Mouse (Mus musculus): ENCODE measurements at regions not wholly inside any gene's neighbourhood (a gene's known extent, or its start where the extent isn't known, plus 50 kb on each side); places are given as distances from the start of the nearest gene placed in this dataset.
A peak's percentile ranks its signal among the peaks of the same experiment; 100 is the strongest.

- peak in 1 of 2 experiments; percentile 7 for DNase-seq
Observed at GRCm38 (mm10) chr10:24444572-24444971, 150.7 kb upstream of the Ccn2 start.

- DNase-seq, result no peak
Observed at GRCm38 (mm10) chr10:24445036-24445435, 150.2 kb upstream of the Ccn2 start.

- DNase-seq, result no peak
Observed at GRCm38 (mm10) chr10:24446168-24446567, 149.1 kb upstream of the Ccn2 start.

DNA sequence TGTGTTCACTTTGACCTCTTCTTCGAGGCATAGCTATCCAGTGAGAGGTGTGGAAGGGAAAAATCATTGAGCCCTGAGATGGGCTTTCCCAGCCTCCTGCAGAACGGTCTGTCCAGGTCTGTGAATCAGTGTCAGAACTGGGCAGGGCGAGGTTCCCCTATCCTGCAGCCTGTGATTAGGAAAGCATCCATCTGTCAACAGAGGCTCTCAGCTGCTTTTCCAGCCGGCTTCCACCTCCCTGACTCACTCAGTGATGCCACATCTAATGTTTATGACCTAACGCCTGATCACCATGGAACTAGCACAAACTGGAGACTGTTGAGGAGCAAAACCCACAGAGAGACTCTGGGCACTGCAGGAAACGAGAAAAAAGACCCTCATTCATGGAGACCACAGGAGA lies 148.1 kb upstream of the Ccn2 start:
- DNase-seq, result peak in 1 of 2 experiments; percentile 4

- DNase-seq, result peak; percentile 33 to 61
Observed at GRCm38 (mm10) chr10:24448001-24448561, 147.2 kb upstream of the Ccn2 start.

- no peak for DNase-seq
Observed at GRCm38 (mm10) chr10:24453507-24453906, 141.7 kb upstream of the Ccn2 start.

DNA sequence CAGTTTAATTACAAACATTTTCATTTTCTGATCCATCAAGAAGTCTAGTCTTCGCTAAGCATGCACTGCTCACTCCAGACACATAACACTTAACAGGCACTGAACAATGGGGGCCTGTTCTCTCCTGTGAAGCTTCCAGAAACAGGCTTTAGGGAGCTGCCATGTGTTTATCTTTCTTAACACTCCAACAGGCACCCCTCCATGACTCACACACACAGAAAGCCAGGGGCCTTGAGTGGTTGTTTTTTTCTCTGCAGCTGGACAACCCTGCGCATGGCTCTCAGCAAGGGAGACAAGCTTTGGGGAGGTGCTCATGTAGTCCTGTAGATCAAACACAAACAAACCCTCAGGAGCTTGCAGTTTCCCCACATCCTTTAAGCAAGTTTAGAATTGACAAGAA lies 136.6 kb upstream of the Ccn2 start:
- no peak for DNase-seq

DNA sequence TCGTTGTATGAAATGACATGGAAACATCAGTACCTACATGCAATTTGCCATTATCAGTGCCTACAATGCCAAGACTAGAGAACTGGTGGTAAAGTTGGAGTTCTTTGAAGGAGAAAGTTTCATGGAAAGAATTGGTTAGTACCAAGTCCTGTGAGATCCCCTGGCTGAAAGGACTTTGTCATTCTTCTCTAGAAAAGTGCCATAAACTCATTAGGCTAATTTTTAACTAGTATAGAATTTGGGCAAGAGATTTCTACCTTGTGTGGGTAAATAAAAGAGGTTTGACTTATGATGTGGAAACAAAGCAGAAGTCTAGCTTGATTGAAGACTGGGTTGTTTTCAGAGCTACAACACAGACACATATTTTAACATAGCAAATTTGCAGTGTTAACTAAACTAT lies 131.4 kb upstream of the Ccn2 start:
- DNase-seq, result no peak

DNA sequence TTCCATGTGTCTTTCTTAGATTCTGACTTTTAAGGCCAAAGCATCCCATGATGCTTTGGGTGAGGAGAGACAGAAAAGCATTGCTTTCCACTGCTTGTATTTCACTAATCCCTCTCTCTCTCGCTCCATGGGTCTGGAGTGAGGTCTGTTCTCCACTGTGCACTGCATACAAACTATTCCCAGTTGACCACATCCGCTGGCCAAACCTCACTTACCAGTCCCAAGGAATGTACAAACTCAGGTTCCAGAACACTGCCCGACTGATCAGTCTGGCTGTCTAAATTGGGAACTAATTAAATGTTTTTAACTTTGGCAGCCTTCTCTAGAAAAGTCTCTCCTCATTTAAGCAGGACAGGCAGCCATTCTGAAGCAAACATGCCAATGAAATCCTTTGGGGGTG lies 130.9 kb upstream of the Ccn2 start:
- DNase-seq, result no peak

DNA sequence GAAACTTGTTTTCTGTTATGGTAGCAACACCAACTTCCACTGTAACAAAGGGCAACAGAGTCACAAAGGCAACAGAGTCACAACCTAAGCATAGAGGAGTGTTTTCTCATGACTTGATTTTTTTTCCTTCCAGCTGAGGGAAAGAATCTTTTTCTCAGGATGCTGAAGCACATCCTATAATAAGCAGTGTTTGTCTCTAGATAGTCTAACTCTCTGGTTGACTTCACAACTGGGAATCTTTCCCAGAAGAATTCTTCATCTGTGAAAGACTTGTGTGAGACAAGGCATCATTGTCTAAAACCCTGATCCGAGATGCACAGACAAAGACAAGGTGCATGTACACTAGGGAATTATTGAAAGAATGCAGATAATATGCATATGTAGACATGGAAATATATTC lies 125.5 kb upstream of the Ccn2 start:
- DNase-seq, result no peak

GRCm38 (mm10) chr10:24471521-24471920 lies 123.7 kb upstream of the Ccn2 start:
- DNase-seq, result peak; percentile 25 to 36

DNA sequence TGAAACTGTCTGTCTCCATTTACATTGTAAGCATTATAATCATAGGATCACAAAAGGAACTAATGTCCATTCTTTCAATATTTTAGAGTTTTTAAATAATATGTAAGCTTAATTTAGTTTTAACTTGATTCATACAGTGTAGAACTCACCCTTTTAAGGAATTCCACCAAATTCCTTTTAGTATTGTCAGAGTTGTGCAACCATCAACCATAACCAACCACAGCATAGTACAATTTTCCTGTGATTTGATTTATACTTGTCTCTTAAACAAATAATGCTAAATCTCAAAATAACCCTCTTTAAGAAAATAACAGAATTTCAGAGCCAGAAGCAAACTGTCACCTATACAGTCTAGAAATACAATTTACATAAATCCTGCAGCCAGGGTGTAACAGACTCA lies 119.0 kb upstream of the Ccn2 start:
- no peak for DNase-seq

GRCm38 (mm10) chr10:24478535-24478934 lies 116.7 kb upstream of the Ccn2 start:
- DNase-seq, result no peak

- DNase-seq, result no peak
Observed at GRCm38 (mm10) chr10:24479148-24479547, 116.1 kb upstream of the Ccn2 start.

DNA sequence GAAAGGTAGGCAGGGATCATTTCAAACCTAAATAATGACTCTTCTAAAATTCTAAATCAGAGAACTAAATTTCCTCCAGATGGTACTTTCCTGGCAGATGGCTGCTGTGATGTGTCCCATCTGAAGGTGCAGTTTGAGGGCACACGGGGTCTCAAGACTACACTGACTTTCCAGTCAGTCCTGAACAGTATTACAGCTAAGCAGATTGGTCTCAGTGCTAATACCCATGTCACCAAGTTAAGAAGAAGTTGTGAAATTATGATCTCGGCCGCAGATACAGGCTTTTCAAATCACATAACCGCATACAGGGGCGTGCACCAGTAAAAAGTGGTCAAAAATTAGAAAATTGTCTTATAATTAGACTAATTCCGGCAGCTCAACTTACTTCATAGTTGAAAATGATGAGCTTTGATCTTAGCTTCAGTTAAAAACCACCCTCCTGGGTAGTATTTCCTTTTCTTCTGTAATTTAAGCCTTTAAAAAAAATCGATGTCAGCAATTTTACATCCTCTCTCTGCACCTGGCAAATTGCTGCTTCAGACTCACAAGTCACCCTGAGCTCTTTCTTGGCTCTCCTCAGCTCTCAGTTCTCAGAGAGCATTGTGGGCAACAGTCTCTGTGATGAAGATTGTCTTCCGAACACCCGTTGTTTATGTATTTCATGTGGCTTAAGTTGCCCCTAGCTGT lies 113.2 kb upstream of the Ccn2 start:
- DNase-seq, result no peak

- DNase-seq, result no peak
Observed at GRCm38 (mm10) chr10:24483053-24483452, 112.2 kb upstream of the Ccn2 start.

DNA sequence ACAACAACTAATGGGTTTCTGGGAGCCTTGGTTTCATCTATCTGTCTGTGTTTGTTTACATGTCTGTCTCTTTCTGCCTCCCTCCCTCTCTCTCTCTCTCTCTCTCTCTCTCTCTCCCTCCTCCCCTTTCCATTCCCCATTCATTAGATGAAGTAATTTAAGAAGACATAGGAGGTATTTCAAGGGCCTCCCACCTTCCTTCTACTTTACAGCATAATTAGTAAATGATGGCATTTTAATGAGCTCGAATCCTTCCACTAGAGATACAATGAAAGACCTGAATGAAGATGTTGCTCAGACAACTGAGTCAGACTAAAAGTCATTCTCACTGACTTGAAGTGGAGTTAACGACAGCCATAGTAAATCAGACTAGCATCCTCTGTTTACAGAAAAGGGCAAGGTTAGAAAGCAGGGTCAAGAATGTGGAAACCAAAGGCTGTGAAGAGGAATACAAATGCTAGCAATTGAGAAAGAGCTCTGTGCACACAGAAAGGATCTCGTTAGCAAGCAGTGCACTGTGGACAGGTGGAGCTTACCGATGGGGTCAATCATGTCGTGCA lies 111.1 kb upstream of the Ccn2 start:
- no peak for DNase-seq

GRCm38 (mm10) chr10:24485461-24485860 lies 109.8 kb upstream of the Ccn2 start:
- DNase-seq, result no peak

GRCm38 (mm10) chr10:24486224-24486623 lies 109.0 kb upstream of the Ccn2 start:
- no peak for DNase-seq

DNA sequence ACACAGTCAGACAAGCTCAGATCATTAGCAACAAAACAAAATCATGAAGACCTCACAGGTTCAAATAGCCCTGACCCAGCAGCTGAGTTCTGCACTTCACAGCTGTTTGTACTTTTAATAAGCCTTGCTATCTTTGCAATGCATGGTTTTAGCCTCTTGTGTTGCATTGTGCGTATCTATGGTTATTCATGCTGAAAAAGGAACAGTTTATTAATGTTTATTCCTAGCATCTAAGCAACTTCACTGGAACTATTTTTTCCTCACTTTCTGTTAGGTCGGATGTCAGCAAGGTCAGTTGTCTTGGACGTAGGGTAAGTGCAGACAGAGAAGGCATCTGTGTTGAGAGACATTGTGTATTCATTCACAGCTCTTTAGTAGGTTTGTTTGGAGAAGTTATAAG lies 107.3 kb upstream of the Ccn2 start:
- DNase-seq, result no peak

DNA sequence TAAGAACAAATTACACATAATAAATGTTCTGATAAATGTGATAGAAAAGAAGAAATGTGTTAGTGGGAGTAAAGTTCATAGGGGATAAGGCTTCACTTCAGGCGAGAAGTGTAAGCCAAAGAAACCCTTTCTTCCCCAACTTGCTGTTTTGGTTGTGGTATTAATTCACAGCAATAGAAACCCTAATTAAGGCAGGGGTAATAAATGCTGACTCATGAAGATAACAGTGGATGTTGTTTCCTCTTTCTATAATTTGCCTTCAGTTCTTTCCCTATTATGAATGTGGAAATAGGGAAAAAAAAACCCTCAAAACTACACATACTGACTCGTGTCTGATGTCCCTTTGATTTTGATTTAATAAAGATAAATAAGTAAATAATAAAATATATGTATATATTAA lies 104.8 kb upstream of the Ccn2 start:
- no peak for DNase-seq

GRCm38 (mm10) chr10:24491848-24492247 lies 103.4 kb upstream of the Ccn2 start:
- no peak for DNase-seq

DNA sequence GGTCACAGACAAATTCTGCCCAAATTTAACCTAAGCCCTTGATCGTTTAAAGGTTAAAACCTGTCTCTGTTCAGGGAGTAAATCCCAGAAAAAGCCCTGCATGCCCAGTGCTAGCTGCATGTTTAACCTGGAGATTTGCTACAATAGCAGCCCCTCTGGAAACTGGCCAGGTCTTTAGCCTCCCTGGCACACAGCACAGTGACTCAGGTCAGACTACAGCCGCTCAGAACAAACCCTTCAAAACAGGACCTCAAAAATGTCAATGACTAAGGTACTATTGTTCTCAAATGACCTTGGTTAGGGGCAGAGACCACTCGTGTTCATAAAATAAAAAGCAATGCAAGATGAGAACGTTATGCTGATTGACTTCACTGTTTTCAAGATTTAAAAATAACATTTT lies 101.8 kb upstream of the Ccn2 start:
- DNase-seq, result peak; percentile 68 to 69

DNA sequence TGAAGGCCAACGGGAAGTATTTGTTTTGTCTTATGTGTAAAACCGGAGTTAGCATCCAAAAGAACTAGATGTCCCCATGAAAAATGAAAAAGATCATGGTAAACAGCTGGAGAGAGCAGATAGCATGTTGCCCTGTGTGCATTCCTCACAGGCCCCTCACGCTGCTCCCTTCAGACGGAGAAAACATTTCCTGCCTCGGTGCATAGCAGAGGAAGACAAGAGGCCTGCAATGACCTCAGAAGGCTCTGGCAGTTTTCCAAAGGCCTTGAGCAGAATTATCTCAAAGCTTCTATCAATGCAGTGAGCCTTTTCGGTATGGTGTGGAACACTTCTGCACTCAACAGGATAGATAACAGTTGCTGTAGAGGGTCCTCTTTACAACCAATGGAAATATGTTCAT lies 101.3 kb upstream of the Ccn2 start:
- DNase-seq, result peak; percentile 75 to 83
